Mouse (Mus musculus): ENCODE measurements around the gene Prkg2. TPM values are rescaled to one million over a fixed set of nuclear protein-coding genes. Genes with fewer than 3 reads are reported as not detected.

Prkg2 gene
- polyA plus RNA-seq, 1 experiment from 2014 or later, result 2.1 TPM

- no peak for ATAC-seq (ENCODE audit: low read depth)
- no peaks in the 10 kb centered on the region for H3K27me3 ChIP-seq (ENCODE audit: control insufficient read depth, insufficient read depth, low read depth, low read length)
- H3K9me3 ChIP-seq (ENCODE audit: control insufficient read depth, low read length), result no peaks in the 10 kb centered on the region
- H3K27ac ChIP-seq (ENCODE audit: low read length), result no peak overlapping the region
- no peak overlapping the region for H3K9ac ChIP-seq (ENCODE audit: low read length)
- H3K36me3 ChIP-seq (ENCODE audit: control insufficient read depth, insufficient read depth, low read length), result no peaks in the 10 kb centered on the region
- peaks cover 8% of the 10 kb centered on the region; the same call in 1 of the 2 replicates for H3K4me1 ChIP-seq (replicated peaks; ENCODE audit: control insufficient read depth, insufficient read depth, low read length)
- WGBS, result 57% methylated on average over 2 of the region's 2 CpGs
- H3K4me3 ChIP-seq (ENCODE audit: low read length), result no peak overlapping the region
- H3K4me2 ChIP-seq (ENCODE audit: low read depth, low read length), result no peak overlapping the region
Measured at GRCm38 (mm10) chr5:98962472-98962871, 74.7 kb downstream of the Prkg2 start.

GRCm38 (mm10) chr5:98955576-98955975, 81.6 kb downstream of the Prkg2 start:
- WGBS, result 77% methylated on average over 3 of the region's 3 CpGs
- H3K36me3 ChIP-seq (ENCODE audit: control insufficient read depth, insufficient read depth, low read length), result no peaks in the 10 kb centered on the region
- H3K9me3 ChIP-seq (ENCODE audit: control insufficient read depth, low read length), result no peaks in the 10 kb centered on the region
- no peaks in the 10 kb centered on the region for H3K27me3 ChIP-seq (ENCODE audit: control insufficient read depth, insufficient read depth, low read depth, low read length)
- H3K9ac ChIP-seq (ENCODE audit: low read length), result no peak overlapping the region
- no peaks in the 10 kb centered on the region for H3K4me1 ChIP-seq (replicated peaks; ENCODE audit: control insufficient read depth, insufficient read depth, low read length)
- H3K4me2 ChIP-seq (ENCODE audit: low read depth, low read length), result no peak overlapping the region
- no peak overlapping the region for H3K4me3 ChIP-seq (ENCODE audit: low read length)
- ATAC-seq (ENCODE audit: low read depth), result no peak
- H3K27ac ChIP-seq (ENCODE audit: low read length), result no peak overlapping the region

- 31% methylated on average over 1 of the region's 1 CpGs for whole genome bisulfite sequencing
- H3K4me1 ChIP-seq (replicated peaks; ENCODE audit: control insufficient read depth, insufficient read depth, low read length), result no peaks in the 10 kb centered on the region
- no peak for ATAC-seq (ENCODE audit: low read depth)
Measured at GRCm38 (mm10) chr5:98953386-98953785, 83.8 kb downstream of the Prkg2 start.

GRCm38 (mm10) chr5:98951566-98951965, 85.6 kb downstream of the Prkg2 start:
- no peak overlapping the region for H3K4me2 ChIP-seq (ENCODE audit: low read depth, low read length)
- H3K4me1 ChIP-seq (replicated peaks; ENCODE audit: control insufficient read depth, insufficient read depth, low read length), result no peaks in the 10 kb centered on the region
- no peak overlapping the region for H3K27ac ChIP-seq (ENCODE audit: low read length)
- no peaks in the 10 kb centered on the region for H3K36me3 ChIP-seq (ENCODE audit: control insufficient read depth, insufficient read depth, low read length)
- H3K4me3 ChIP-seq (ENCODE audit: low read length), result no peak overlapping the region
- no peaks in the 10 kb centered on the region for H3K27me3 ChIP-seq (ENCODE audit: control insufficient read depth, insufficient read depth, low read depth, low read length)
- H3K9me3 ChIP-seq (ENCODE audit: control insufficient read depth, low read length), result no peaks in the 10 kb centered on the region
- 82% methylated on average over 4 of the region's 4 CpGs for WGBS
- no peak overlapping the region for H3K9ac ChIP-seq (ENCODE audit: low read length)
- ATAC-seq (ENCODE audit: low read depth), result no peak

More at GRCm38 (mm10) chr5:98953386-98953785, 83.8 kb downstream of the Prkg2 start:
- Histone ChIP-seq H3K4me3 (ENCODE audit: low read length) (no peak overlapping the region), H3K27ac (ENCODE audit: low read length) (no peak overlapping the region), H3K36me3 (ENCODE audit: control insufficient read depth, insufficient read depth, low read length) (no peaks in the 10 kb centered on the region), H3K9me3 (ENCODE audit: control insufficient read depth, low read length) (no peaks in the 10 kb centered on the region), H3K27me3 (ENCODE audit: control insufficient read depth, insufficient read depth, low read depth, low read length) (no peaks in the 10 kb centered on the region), H3K4me2 (ENCODE audit: low read depth, low read length) (no peak overlapping the region), H3K9ac (ENCODE audit: low read length) (no peak overlapping the region)

GRCm38 (mm10) chr5:98950495-98951092, 86.6 kb downstream of the Prkg2 start:
- no peaks in the 10 kb centered on the region for H3K27me3 ChIP-seq (ENCODE audit: control insufficient read depth, insufficient read depth, low read depth, low read length)
- no peak overlapping the region for H3K27ac ChIP-seq (ENCODE audit: low read length)
- H3K36me3 ChIP-seq (ENCODE audit: control insufficient read depth, insufficient read depth, low read length), result no peaks in the 10 kb centered on the region
- no peak overlapping the region for H3K9ac ChIP-seq (ENCODE audit: low read length)
- no peaks in the 10 kb centered on the region for H3K9me3 ChIP-seq (ENCODE audit: control insufficient read depth, low read length)
- no peak overlapping the region for H3K4me2 ChIP-seq (ENCODE audit: low read depth, low read length)
- ATAC-seq (ENCODE audit: low read depth), result no peak
- 77% methylated on average over 4 of the region's 4 CpGs for WGBS
- no peak overlapping the region for H3K4me3 ChIP-seq (ENCODE audit: low read length)
- no peaks in the 10 kb centered on the region for H3K4me1 ChIP-seq (replicated peaks; ENCODE audit: control insufficient read depth, insufficient read depth, low read length)

GRCm38 (mm10) chr5:98949784-98950183, 87.4 kb downstream of the Prkg2 start:
- Histone ChIP-seq H3K4me2 (ENCODE audit: low read depth, low read length) (no peak overlapping the region), H3K9ac (ENCODE audit: low read length) (no peak overlapping the region), H3K27ac (ENCODE audit: low read length) (no peak overlapping the region), H3K27me3 (ENCODE audit: control insufficient read depth, insufficient read depth, low read depth, low read length) (no peaks in the 10 kb centered on the region), H3K36me3 (ENCODE audit: control insufficient read depth, insufficient read depth, low read length) (no peaks in the 10 kb centered on the region), H3K4me3 (ENCODE audit: low read length) (no peak overlapping the region), H3K4me1 (replicated peaks; ENCODE audit: control insufficient read depth, insufficient read depth, low read length) (no peaks in the 10 kb centered on the region), H3K9me3 (ENCODE audit: control insufficient read depth, low read length) (no peaks in the 10 kb centered on the region)
- 82% methylated on average over 10 of the region's 10 CpGs for WGBS
- ATAC-seq (ENCODE audit: low read depth), result no peak

GRCm38 (mm10) chr5:98946656-98947055, 90.5 kb downstream of the Prkg2 start:
- Histone ChIP-seq H3K9ac (ENCODE audit: low read length) (no peak overlapping the region), H3K36me3 (ENCODE audit: control insufficient read depth, insufficient read depth, low read length) (no peaks in the 10 kb centered on the region), H3K4me1 (replicated peaks; ENCODE audit: control insufficient read depth, insufficient read depth, low read length) (no peaks in the 10 kb centered on the region), H3K4me3 (ENCODE audit: low read length) (no peak overlapping the region), H3K27me3 (ENCODE audit: control insufficient read depth, insufficient read depth, low read depth, low read length) (no peaks in the 10 kb centered on the region), H3K27ac (ENCODE audit: low read length) (no peak overlapping the region), H3K9me3 (ENCODE audit: control insufficient read depth, low read length) (no peaks in the 10 kb centered on the region), H3K4me2 (ENCODE audit: low read depth, low read length) (no peak overlapping the region)
- WGBS, result 97% methylated on average over 20 of the region's 20 CpGs
- no peak for ATAC-seq (ENCODE audit: low read depth)

GRCm38 (mm10) chr5:98946117-98946620, 91.0 kb downstream of the Prkg2 start:
- H3K36me3 ChIP-seq (ENCODE audit: control insufficient read depth, insufficient read depth, low read length), result no peaks in the 10 kb centered on the region
- no peak overlapping the region for H3K9ac ChIP-seq (ENCODE audit: low read length)
- H3K4me2 ChIP-seq (ENCODE audit: low read depth, low read length), result no peak overlapping the region
- no peak overlapping the region for H3K4me3 ChIP-seq (ENCODE audit: low read length)
- no peak overlapping the region for H3K27ac ChIP-seq (ENCODE audit: low read length)
- WGBS, result 59% methylated on average over 4 of the region's 4 CpGs
- H3K9me3 ChIP-seq (ENCODE audit: control insufficient read depth, low read length), result no peaks in the 10 kb centered on the region
- H3K27me3 ChIP-seq (ENCODE audit: control insufficient read depth, insufficient read depth, low read depth, low read length), result no peaks in the 10 kb centered on the region
- no peaks in the 10 kb centered on the region for H3K4me1 ChIP-seq (replicated peaks; ENCODE audit: control insufficient read depth, insufficient read depth, low read length)
- ATAC-seq (ENCODE audit: low read depth), result no peak

- Histone ChIP-seq H3K27ac (ENCODE audit: low read length) (no peak overlapping the region), H3K9ac (ENCODE audit: low read length) (no peak overlapping the region), H3K36me3 (ENCODE audit: control insufficient read depth, insufficient read depth, low read length) (no peaks in the 10 kb centered on the region), H3K4me2 (ENCODE audit: low read depth, low read length) (no peak overlapping the region), H3K9me3 (ENCODE audit: control insufficient read depth, low read length) (no peaks in the 10 kb centered on the region), H3K4me3 (ENCODE audit: low read length) (no peak overlapping the region), H3K27me3 (ENCODE audit: control insufficient read depth, insufficient read depth, low read depth, low read length) (no peaks in the 10 kb centered on the region), H3K4me1 (replicated peaks; ENCODE audit: control insufficient read depth, insufficient read depth, low read length) (no peaks in the 10 kb centered on the region)
- ATAC-seq (ENCODE audit: low read depth), result no peak
- WGBS, result 55% methylated on average over 6 of the region's 6 CpGs
Measured at GRCm38 (mm10) chr5:98943776-98944175, 93.4 kb downstream of the Prkg2 start.

Data from lung, embryonic 16.5 days (tissue).